Mouse (Mus musculus): ENCODE measurements around the gene Shbg.

Gene Shbg

DNA sequence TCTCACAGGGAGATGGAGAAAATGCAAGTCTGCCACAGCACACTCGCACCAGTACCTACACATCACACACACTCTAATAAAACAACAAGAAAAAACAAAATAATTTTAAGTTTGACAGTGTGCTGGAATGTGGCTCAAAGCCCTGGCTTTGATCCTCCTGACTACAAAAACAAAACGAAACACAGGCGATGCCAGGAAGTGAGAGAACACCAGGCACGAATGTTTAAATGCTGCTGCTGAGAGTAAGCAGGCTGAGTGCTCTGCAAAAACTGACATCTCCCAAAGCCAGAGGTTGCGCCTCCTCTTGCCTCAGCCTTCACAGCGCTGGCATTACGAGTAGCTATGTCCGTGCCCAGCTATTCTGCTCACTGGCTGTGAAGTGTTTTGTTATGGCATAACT is 52.6 kb downstream of the Shbg start:
- DNase-seq (ENCODE audit: inconsistent ontology term) = no peak

Data from Muller cell, postnatal 12 days (primary cell).